Mouse (Mus musculus): Measurements from ENCODE around the gene Tie1. TPM values are rescaled to one million over a fixed set of nuclear protein-coding genes. Genes with fewer than 3 reads are reported as not detected.

The Tie1 gene
- polyA plus RNA-seq (2012; rRNA removed), result 44.5 and 51.8 TPM in 2 replicates

DNA sequence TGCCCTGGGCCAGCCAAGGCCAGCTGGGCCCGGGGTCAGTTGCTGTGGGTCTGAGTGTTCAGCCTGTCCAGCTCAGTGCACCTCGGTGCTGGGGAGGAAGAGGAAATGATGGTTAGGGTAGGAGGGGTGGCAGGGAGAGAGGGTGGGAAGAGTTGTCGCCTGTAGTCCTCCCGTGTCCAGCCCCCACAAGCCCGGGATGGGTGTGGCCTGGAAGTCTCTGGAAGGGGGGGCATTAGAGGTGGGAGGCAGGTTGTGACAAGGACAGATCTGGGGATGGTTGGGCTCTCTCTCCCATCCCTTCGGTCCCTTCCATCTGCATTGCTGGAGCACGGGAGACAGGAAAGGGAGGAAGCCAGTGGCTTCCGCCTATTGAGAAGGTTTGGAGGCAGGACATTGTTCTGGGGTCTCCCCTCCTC lies at the start of gene Tie1:
Tie1 (minus strand) TSS at position 345 of the 416 bp plus-strand sequence.
- peak; percentile 91 for DNase-seq
- TF ChIP-seq POLR2A (IDR thresholded peaks at IDR 0.05; ENCODE audit: low read depth, low read length), result peak; percentile 45
- TF ChIP-seq CTCF (conservative IDR thresholded peaks at IDR 0.05; ENCODE audit: insufficient read depth, insufficient read length, low read depth, low read length), result no peak
- WGBS, result 60% methylated on average over 8 of the region's 8 CpGs
- Histone ChIP-seq H3K36me3 (ENCODE audit: control insufficient read depth, insufficient read depth, low read length) (no peaks in the 10 kb centered on the region), H3K4me1 (ENCODE audit: control insufficient read depth, insufficient read depth, low read length) (no peaks in the 10 kb centered on the region), H3K27ac (ENCODE audit: insufficient read depth, low read depth, low read length) (peak within 1 kb of the TSS; percentile 74), H3K4me3 (ENCODE audit: insufficient read depth, low read depth, low read length) (peak within 1 kb of the TSS; percentile 58), H3K27me3 (replicated peaks; ENCODE audit: control insufficient read depth, insufficient read depth, low read length) (no peaks in the 10 kb centered on the region)

DNA sequence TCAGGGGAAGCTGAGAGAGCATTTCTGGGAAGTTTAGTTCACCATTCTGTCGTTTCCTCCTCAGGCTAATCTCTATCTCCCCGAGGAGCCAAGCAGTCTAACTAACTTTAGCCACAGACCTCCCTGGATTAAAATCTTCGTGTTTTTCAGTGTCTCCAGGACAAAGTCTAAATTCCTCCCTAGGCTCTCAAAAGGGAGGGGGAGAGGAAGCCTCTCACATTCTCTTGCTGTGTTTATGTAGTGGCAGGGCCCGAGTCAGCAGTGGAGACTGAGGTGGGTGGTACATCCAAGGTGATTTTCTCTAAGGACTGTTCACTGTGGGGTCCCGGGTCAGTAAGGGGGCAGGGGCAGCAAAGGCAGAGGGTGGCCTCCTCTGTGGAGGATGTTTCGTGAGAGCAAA lies 47.9 kb upstream of the Tie1 start:
- 28% methylated on average over 6 of the region's 6 CpGs for WGBS
- peak; percentile 85 for DNase-seq
- peaks cover 32% of the 10 kb centered on the region for H3K4me1 ChIP-seq (ENCODE audit: control insufficient read depth, insufficient read depth, low read length)
- H3K4me3 ChIP-seq (ENCODE audit: insufficient read depth, low read depth, low read length), result peak overlapping the region; percentile 39
- H3K27me3 ChIP-seq (replicated peaks; ENCODE audit: control insufficient read depth, insufficient read depth, low read length), result no peaks in the 10 kb centered on the region
- H3K27ac ChIP-seq (ENCODE audit: insufficient read depth, low read depth, low read length), result peak overlapping the region; percentile 87
- no peaks in the 10 kb centered on the region for H3K36me3 ChIP-seq (ENCODE audit: control insufficient read depth, insufficient read depth, low read length)
- TF ChIP-seq CTCF (conservative IDR thresholded peaks at IDR 0.05; ENCODE audit: insufficient read depth, insufficient read length, low read depth, low read length) (no peak), POLR2A (IDR thresholded peaks at IDR 0.05; ENCODE audit: low read depth, low read length) (no peak)

DNA sequence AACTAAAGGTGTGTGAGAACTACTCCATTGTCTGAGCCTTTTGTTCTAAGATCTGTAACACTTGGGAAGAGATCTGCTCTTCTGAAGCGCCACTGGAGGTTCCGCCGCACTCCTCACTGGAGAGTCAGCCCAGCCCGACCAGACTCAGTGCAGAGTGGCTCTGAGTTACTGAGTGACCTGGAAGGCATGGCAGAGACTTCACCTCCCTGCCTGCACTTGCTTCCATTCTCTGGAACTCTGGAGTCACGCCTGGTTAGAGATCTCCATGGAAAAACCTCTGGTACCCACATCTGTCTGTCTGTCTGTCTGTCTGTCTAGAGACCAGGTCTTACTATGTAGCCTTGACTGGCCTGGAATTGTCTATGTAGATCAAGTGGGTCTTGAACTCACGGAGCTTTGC lies 45.7 kb upstream of the Tie1 start:
- Histone ChIP-seq H3K4me3 (ENCODE audit: insufficient read depth, low read depth, low read length) (no peak overlapping the region), H3K4me1 (ENCODE audit: control insufficient read depth, insufficient read depth, low read length) (peaks cover 34% of the 10 kb centered on the region), H3K36me3 (ENCODE audit: control insufficient read depth, insufficient read depth, low read length) (no peaks in the 10 kb centered on the region), H3K27ac (ENCODE audit: insufficient read depth, low read depth, low read length) (peak overlapping the region; percentile 48; the same call in 1 of the 2 replicates), H3K27me3 (replicated peaks; ENCODE audit: control insufficient read depth, insufficient read depth, low read length) (no peaks in the 10 kb centered on the region)
- 69% methylated on average over 6 of the region's 6 CpGs for WGBS
- TF ChIP-seq CTCF (conservative IDR thresholded peaks at IDR 0.05; ENCODE audit: insufficient read depth, insufficient read length, low read depth, low read length), result no peak
- no peak for TF ChIP-seq POLR2A (IDR thresholded peaks at IDR 0.05; ENCODE audit: low read depth, low read length)
- DNase-seq, result peak; percentile 81

DNA sequence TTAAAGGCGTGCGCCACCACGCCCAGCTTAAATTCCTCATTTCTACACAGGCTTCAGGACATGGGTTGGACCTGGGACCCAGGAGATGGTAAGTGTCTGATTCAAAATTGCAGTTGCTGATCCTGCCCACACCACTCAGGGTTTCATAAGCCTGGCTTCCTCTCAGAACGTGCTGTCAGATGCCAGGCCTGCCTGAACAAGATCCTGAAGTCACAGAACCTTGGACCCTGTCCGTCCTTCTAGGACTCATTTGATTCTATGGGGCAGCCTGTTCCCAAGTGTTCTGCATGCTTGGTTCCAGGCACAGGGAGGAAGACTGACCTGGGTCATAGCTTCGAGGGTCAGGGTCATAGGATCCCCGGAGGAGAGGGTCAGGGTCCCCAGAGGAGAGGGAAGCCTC lies 43.7 kb upstream of the Tie1 start:
- Histone ChIP-seq H3K36me3 (ENCODE audit: control insufficient read depth, insufficient read depth, low read length) (no peaks in the 10 kb centered on the region; the same call in 1 of the 2 replicates), H3K27me3 (replicated peaks; ENCODE audit: control insufficient read depth, insufficient read depth, low read length) (no peaks in the 10 kb centered on the region), H3K4me1 (ENCODE audit: control insufficient read depth, insufficient read depth, low read length) (peaks cover 34% of the 10 kb centered on the region), H3K27ac (ENCODE audit: insufficient read depth, low read depth, low read length) (peak overlapping the region; percentile 87), H3K4me3 (ENCODE audit: insufficient read depth, low read depth, low read length) (no peak overlapping the region)
- 48% methylated on average over 7 of the region's 7 CpGs for WGBS
- peak; percentile 92 for DNase-seq
- TF ChIP-seq POLR2A (IDR thresholded peaks at IDR 0.05; ENCODE audit: low read depth, low read length) (no peak), CTCF (conservative IDR thresholded peaks at IDR 0.05; ENCODE audit: insufficient read depth, insufficient read length, low read depth, low read length) (no peak)

DNA sequence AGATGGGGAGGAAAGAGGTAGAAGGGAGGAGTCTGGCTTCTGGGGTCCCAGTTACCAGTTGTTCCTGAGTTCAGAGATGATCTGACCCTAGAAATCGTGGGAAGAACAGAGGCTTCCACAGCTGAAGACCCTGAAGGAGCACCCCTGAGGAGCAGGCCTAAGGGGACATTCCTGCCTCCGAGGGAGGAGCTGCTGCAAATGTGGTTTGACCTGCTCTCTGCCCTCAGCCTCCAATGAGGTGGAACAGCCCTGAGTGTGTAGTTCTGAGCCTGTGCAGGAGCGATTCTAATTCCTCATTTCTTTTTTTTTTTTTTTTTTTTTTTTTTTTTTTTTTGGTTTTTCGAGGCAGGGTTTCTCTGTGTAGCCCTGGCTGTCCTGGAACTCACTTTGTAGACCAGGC lies 43.3 kb upstream of the Tie1 start:
- Histone ChIP-seq H3K27ac (ENCODE audit: insufficient read depth, low read depth, low read length) (peak overlapping the region; percentile 87), H3K27me3 (replicated peaks; ENCODE audit: control insufficient read depth, insufficient read depth, low read length) (no peaks in the 10 kb centered on the region), H3K4me3 (ENCODE audit: insufficient read depth, low read depth, low read length) (no peak overlapping the region), H3K36me3 (ENCODE audit: control insufficient read depth, insufficient read depth, low read length) (no peaks in the 10 kb centered on the region; the same call in 1 of the 2 replicates), H3K4me1 (ENCODE audit: control insufficient read depth, insufficient read depth, low read length) (peaks cover 34% of the 10 kb centered on the region)
- TF ChIP-seq CTCF (conservative IDR thresholded peaks at IDR 0.05; ENCODE audit: insufficient read depth, insufficient read length, low read depth, low read length), result no peak
- no peak for TF ChIP-seq POLR2A (IDR thresholded peaks at IDR 0.05; ENCODE audit: low read depth, low read length)
- 25% methylated on average over 4 of the region's 4 CpGs for WGBS
- peak; percentile 86 for DNase-seq

DNA sequence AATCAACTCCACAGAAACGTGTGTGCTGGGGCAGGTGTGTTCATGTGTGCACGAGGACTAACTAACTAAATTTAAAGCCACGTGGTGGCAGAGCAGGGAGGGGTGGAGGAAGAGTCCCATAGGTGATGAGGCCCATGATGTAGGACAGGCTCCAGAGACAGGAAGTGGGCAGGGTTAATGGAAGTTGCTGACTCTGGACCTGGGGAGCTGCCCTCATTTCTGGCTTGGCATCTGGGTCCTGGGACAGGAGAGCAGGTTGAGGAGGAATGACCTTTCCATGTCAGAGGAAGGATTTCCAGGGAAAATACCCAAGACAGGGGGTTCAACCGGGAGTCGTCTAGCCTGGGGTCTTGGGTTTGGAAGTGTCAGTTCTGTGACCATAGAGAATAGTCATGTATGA lies 42.8 kb upstream of the Tie1 start:
- Histone ChIP-seq H3K4me3 (ENCODE audit: insufficient read depth, low read depth, low read length) (no peak overlapping the region), H3K27ac (ENCODE audit: insufficient read depth, low read depth, low read length) (peak overlapping the region; percentile 71), H3K4me1 (ENCODE audit: control insufficient read depth, insufficient read depth, low read length) (peaks cover 34% of the 10 kb centered on the region), H3K36me3 (ENCODE audit: control insufficient read depth, insufficient read depth, low read length) (no peaks in the 10 kb centered on the region; the same call in 1 of the 2 replicates), H3K27me3 (replicated peaks; ENCODE audit: control insufficient read depth, insufficient read depth, low read length) (no peaks in the 10 kb centered on the region)
- WGBS, result 33% methylated on average over 5 of the region's 5 CpGs
- DNase-seq, result peak; percentile 71
- TF ChIP-seq POLR2A (IDR thresholded peaks at IDR 0.05; ENCODE audit: low read depth, low read length), result no peak
- no peak for TF ChIP-seq CTCF (conservative IDR thresholded peaks at IDR 0.05; ENCODE audit: insufficient read depth, insufficient read length, low read depth, low read length)

DNA sequence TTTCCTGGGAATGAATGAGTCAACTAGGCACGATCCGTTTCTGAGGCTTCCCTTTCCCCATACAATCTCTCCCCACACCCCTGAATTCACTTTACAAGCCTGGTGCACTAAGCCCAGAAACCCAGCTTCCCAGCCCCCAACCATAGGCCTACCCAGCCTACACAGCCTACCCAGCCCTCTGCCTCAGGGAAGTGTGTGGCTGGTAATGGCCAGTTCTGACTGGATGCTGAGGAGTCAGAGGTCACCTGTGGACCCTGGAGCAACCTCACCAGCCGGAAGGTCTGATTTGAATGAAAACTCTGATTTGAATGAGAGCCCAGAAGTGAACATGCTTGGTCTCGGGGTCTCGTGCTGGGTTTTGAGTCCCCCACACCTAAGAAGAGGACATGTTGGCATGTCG lies 37.9 kb upstream of the Tie1 start:
- 32% methylated on average over 6 of the region's 6 CpGs for WGBS
- TF ChIP-seq POLR2A (IDR thresholded peaks at IDR 0.05; ENCODE audit: low read depth, low read length) (no peak), CTCF (conservative IDR thresholded peaks at IDR 0.05; ENCODE audit: insufficient read depth, insufficient read length, low read depth, low read length) (no peak)
- peak; percentile 78 for DNase-seq
- H3K4me1 ChIP-seq (ENCODE audit: control insufficient read depth, insufficient read depth, low read length), result peaks cover 9% of the 10 kb centered on the region
- H3K4me3 ChIP-seq (ENCODE audit: insufficient read depth, low read depth, low read length), result peak overlapping the region; percentile 81
- peak overlapping the region; percentile 98 for H3K27ac ChIP-seq (ENCODE audit: insufficient read depth, low read depth, low read length)
- H3K27me3 ChIP-seq (replicated peaks; ENCODE audit: control insufficient read depth, insufficient read depth, low read length), result no peaks in the 10 kb centered on the region
- H3K36me3 ChIP-seq (ENCODE audit: control insufficient read depth, insufficient read depth, low read length), result no peaks in the 10 kb centered on the region; the same call in 1 of the 2 replicates
